Mouse (Mus musculus): ENCODE measurements around the gene Rtn2. TPM values are rescaled to one million over a fixed set of nuclear protein-coding genes. Genes with fewer than 3 reads are reported as not detected.

Rtn2 gene
- total RNA-seq, 2 experiments from 2014 or later = 93.0 to 104 TPM

DNA sequence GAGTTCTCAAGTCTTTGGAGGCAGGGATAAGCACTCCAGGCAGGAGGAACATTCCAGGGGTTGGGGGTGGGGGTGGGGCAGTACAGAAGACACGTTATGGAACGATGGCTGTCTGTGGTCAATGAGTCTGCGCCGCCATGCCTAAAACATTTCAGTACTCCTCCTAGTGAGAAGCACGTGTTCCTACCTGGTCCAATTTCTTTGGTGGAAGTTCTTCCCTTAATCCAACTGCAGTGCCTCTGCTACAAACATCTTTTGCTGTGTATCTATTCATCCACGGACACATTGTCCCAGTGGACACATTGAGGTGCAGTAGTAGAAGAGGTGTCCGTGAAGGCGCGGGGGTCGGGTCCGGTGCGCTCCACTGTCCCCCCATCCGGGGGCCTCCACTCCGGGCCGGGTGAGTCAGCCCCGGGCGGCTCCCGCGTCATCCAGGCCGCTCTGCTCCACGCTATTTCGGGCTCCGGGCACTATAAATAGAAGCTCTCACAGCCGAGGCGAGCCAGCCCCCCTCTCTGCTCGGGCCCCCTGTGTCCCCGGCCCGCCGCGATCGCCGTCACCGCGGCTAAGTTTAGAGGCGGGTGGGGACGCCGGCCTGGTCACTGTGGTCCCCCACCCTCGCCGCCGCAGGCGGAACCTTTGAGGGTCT, 59.5 kb downstream of the Rtn2 start:
- no peak for DNase-seq (ENCODE audit: low spot score in 2 of 2)

DNA sequence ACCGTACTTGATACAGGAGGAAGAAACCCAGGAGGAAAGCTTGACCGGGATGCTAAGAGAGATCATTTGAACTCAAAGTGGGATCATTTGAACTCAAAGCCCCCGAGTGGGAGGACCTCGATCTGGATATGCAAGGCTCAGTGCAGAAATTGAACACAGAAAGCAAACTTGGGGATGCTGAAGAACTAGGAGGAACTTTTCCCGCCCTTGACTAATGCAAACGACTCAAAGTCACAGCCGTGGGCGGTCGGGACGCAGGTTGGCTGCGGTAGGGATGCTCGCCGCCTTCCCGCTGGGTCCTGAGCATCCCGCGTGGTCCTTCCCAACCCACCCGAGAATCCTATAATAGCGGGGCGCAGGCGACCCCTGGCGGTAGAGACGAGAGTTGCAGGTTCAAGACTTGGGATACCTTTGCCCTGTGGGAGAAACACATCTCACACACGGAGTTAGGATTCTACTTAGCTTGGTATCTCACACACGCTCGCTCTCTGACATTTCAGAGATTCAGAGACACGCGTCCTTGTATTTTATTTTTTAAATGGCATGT, 60.1 kb downstream of the Rtn2 start:
- peak; percentile 89 to 94 for DNase-seq (ENCODE audit: low spot score in 2 of 2)

- DNase-seq (ENCODE audit: low spot score in 2 of 2) = peak; percentile 68 to 73
Observed at GRCm38 (mm10) chr7:19343210-19343808, 60.9 kb downstream of the Rtn2 start.

- DNase-seq (ENCODE audit: low spot score in 2 of 2) = no peak
Observed at GRCm38 (mm10) chr7:19344237-19344847, 61.9 kb downstream of the Rtn2 start, which contains the start of gene Ercc1. Gene Ercc1, plus strand, starts transcription at chr7:19344778.

GRCm38 (mm10) chr7:19344938-19345471, 62.6 kb downstream of the Rtn2 start:
- peak; percentile 93 to 96 for DNase-seq (ENCODE audit: low spot score in 2 of 2)

Other genes with a start within 250 kb of the Rtn2 start
- gene Rsph6a, start 227.9 kb upstream of the Rtn2 start, total RNA-seq (2021) = under 1 TPM in 1 of 2 experiments, not detected in 1; 0.21 TPM
- 100 to 1,000 TPM; 141 to 147 TPM for gene Dmwd, start 206.4 kb upstream of the Rtn2 start, total RNA-seq (2021)
- 10 to 100 TPM; 33.0 to 42.3 TPM for gene Dmpk, start 198.8 kb upstream of the Rtn2 start, total RNA-seq (2021)
- 1 to 10 TPM; 2.1 to 2.7 TPM for gene Six5, start 188.0 kb upstream of the Rtn2 start, total RNA-seq (2021)
- under 1 TPM; 0.72 to 0.78 TPM for gene Gm4969, start 164.3 kb upstream of the Rtn2 start, total RNA-seq (2021)
- 10 to 100 TPM; 11.0 to 14.0 TPM for gene Fbxo46, start 162.8 kb upstream of the Rtn2 start, total RNA-seq (2021)
- gene Qpctl, start 133.3 kb upstream of the Rtn2 start, total RNA-seq (2021) = 10 to 100 TPM; 19.5 to 22.4 TPM
- gene Snrpd2, start 132.9 kb upstream of the Rtn2 start, total RNA-seq (2021) = 10 to 100 TPM; 76.5 to 86.4 TPM
- gene Gipr, start 116.5 kb upstream of the Rtn2 start, total RNA-seq (2021) = 1 to 10 TPM in 1 of 2 experiments, under 1 TPM in 1; 0.55 to 1.6 TPM
- 100 to 1,000 TPM; 175 to 197 TPM for gene Eml2, start 106.2 kb upstream of the Rtn2 start, total RNA-seq (2021)
- 1 to 10 TPM; 4.1 to 4.6 TPM for gene Gpr4, start 70.1 kb upstream of the Rtn2 start, total RNA-seq (2021)
- gene Opa3, start 54.3 kb upstream of the Rtn2 start, total RNA-seq (2021) = 10 to 100 TPM; 37.3 to 39.9 TPM
- 10 to 100 TPM; 23.2 to 24.2 TPM for gene Vasp, start 10.8 kb upstream of the Rtn2 start, total RNA-seq (2021)
- under 1 TPM in 1 of 2 experiments, not detected in 1; 0.79 TPM for gene Ppm1n, start 2.6 kb upstream of the Rtn2 start, total RNA-seq (2021)
- gene Fosb, start 27.4 kb downstream of the Rtn2 start, total RNA-seq (2021) = 1 to 10 TPM; 6.1 to 6.5 TPM
- 10 to 100 TPM; 38.3 to 44.7 TPM for gene Ercc1, start 62.2 kb downstream of the Rtn2 start, total RNA-seq (2021)
- 10 to 100 TPM; 19.6 to 19.8 TPM for gene Cd3eap, start 76.9 kb downstream of the Rtn2 start, total RNA-seq (2021)
- 1 to 10 TPM; 4.5 to 6.7 TPM for gene Ppp1r13l, start 77.1 kb downstream of the Rtn2 start, total RNA-seq (2021)
- 10 to 100 TPM; 28.2 to 34.7 TPM for gene Ercc2, start 99.4 kb downstream of the Rtn2 start, total RNA-seq (2021)
- 1 to 10 TPM; 3.5 to 4.1 TPM for gene Klc3, start 121.5 kb downstream of the Rtn2 start, total RNA-seq (2021)
- not detected for gene Ckm, start 122.2 kb downstream of the Rtn2 start, total RNA-seq (2021)
- 100 to 1,000 TPM; 114 to 119 TPM for gene Mark4, start 176.2 kb downstream of the Rtn2 start, total RNA-seq (2021)
- gene Exoc3l2, start 180.7 kb downstream of the Rtn2 start, total RNA-seq (2021) = 1 to 10 TPM in 1 of 2 experiments, under 1 TPM in 1; 0.91 to 1.0 TPM
- gene Bloc1s3, start 225.7 kb downstream of the Rtn2 start, total RNA-seq (2021) = 1 to 10 TPM; 6.4 to 7.0 TPM
- gene Trappc6a, start 225.8 kb downstream of the Rtn2 start, total RNA-seq (2021) = 10 to 100 TPM; 23.0 to 24.2 TPM
- under 1 TPM; 0.48 to 0.69 TPM for gene Nkpd1, start 235.2 kb downstream of the Rtn2 start, total RNA-seq (2021)

Measured in layer of hippocampus, postnatal 14 days (tissue).